Comparison of ENCODE assay signal across 12 mouse cellular contexts in genomic region chr19:17856741-17857140, GRCm38 (mm10). TPM values are rescaled to one million over a fixed set of nuclear protein-coding genes. Genes with fewer than 3 reads are reported as not detected.
DNase-seq lines count a peak whose midpoint lies in the region; ATAC-seq lines count a peak whose summit lies in the region.
"Had no signal": no experiment of that assay in that cellular context is flagged by ENCODE, and none has a peak within 500 bp of the region (broad histone marks: within the 10 kb centered on the region; RNA-seq: fewer than 3 reads in every experiment).

No protein-coding gene starts in this region.

- no peaks in the 10 kb centered on the region for H3K36me3 ChIP-seq in kidney, embryonic 14.5 days (ENCODE audit: control insufficient read depth, insufficient read depth, low read length)
- no peaks in the 10 kb centered on the region for H3K36me3 ChIP-seq in midbrain, embryonic 11.5 days (ENCODE audit: control insufficient read depth, insufficient read depth, low read length)
- no peaks in the 10 kb centered on the region for H3K36me3 ChIP-seq in midbrain, embryonic 13.5 days
- H3K36me3 ChIP-seq: hindbrain, embryonic 13.5 days had no signal

- H3K4me2 ChIP-seq in kidney, embryonic 14.5 days (replicated peaks; ENCODE audit: low read depth, low read length) = no peak overlapping the region
- H3K4me2 ChIP-seq in midbrain, embryonic 11.5 days = no peak overlapping the region
- no peak overlapping the region for H3K4me2 ChIP-seq in midbrain, embryonic 13.5 days (replicated peaks)
- H3K4me2 ChIP-seq: hindbrain, embryonic 13.5 days had no signal

- DNase-seq in embryo, embryonic 11 days = peak; percentile 42
- DNase-seq in embryo, embryonic 10 days (ENCODE audit: low spot score) = no peak
- peak; percentile 44 for DNase-seq in kidney, adult 9 months
- peak; percentile 86 for DNase-seq in midbrain, embryonic 11.5 days (ENCODE audit: low spot score, missing footprints)
- DNase-seq in lung, postnatal 14 days = peak; percentile 15
- no peak for DNase-seq in spleen, postnatal 36 days (ENCODE audit: low spot score in 2 of 2)
- DNase-seq: gastrocnemius, postnatal 25 days had no signal

- ATAC-seq in kidney, embryonic 14.5 days (ENCODE audit: low FRiP score, low TSS enrichment) = no peak
- no peak for ATAC-seq in midbrain, embryonic 11.5 days (ENCODE audit: low FRiP score)
- no peak for ATAC-seq in midbrain, embryonic 13.5 days
- ATAC-seq: activated CD4-positive, CD25-positive, alpha-beta regulatory T cell, adult 4 months had no signal

- WGBS in kidney, embryonic 14.5 days = 68% methylated on average over 3 of the region's 3 CpGs
- WGBS in midbrain, embryonic 11.5 days = 72% methylated on average over 3 of the region's 3 CpGs
- 76% methylated on average over 3 of the region's 3 CpGs for WGBS in midbrain, embryonic 13.5 days

- H3K27me3 ChIP-seq in kidney, embryonic 14.5 days (ENCODE audit: control insufficient read depth, insufficient read depth, low read length) = no peaks in the 10 kb centered on the region
- H3K27me3 ChIP-seq in midbrain, embryonic 11.5 days (ENCODE audit: control insufficient read depth, insufficient read depth, low read length) = no peaks in the 10 kb centered on the region
- H3K27me3 ChIP-seq in midbrain, embryonic 13.5 days = no peaks in the 10 kb centered on the region
- H3K27me3 ChIP-seq: hindbrain, embryonic 13.5 days had no signal

- 0 out of 2 replicates have a peak, but pooled peaks cover 5% of the 10 kb centered on the region for H3K4me1 ChIP-seq in kidney, embryonic 14.5 days (ENCODE audit: control insufficient read depth, insufficient read depth, low read length)
- no peaks in the 10 kb centered on the region for H3K4me1 ChIP-seq in midbrain, embryonic 11.5 days (ENCODE audit: control insufficient read depth, insufficient read depth, low read length)
- H3K4me1 ChIP-seq in midbrain, embryonic 13.5 days (replicated peaks) = no peaks in the 10 kb centered on the region
- H3K4me1 ChIP-seq: hindbrain, embryonic 13.5 days had no signal

- no peak overlapping the region for H3K9ac ChIP-seq in kidney, embryonic 14.5 days (ENCODE audit: low read depth, low read length)
- H3K9ac ChIP-seq in midbrain, embryonic 11.5 days (ENCODE audit: low read length) = no peak overlapping the region
- no peak overlapping the region for H3K9ac ChIP-seq in midbrain, embryonic 13.5 days (replicated peaks)
- H3K9ac ChIP-seq: hindbrain, embryonic 13.5 days had no signal

- no peaks in the 10 kb centered on the region for H3K9me3 ChIP-seq in kidney, embryonic 14.5 days (ENCODE audit: control insufficient read depth, low read length)
- H3K9me3 ChIP-seq in midbrain, embryonic 11.5 days (ENCODE audit: control insufficient read depth, low read length) = no peaks in the 10 kb centered on the region
- H3K9me3 ChIP-seq in midbrain, embryonic 13.5 days = no peaks in the 10 kb centered on the region
- H3K9me3 ChIP-seq: hindbrain, embryonic 13.5 days had no signal

- H3K4me3 ChIP-seq in kidney, embryonic 14.5 days (ENCODE audit: low read length) = no peak overlapping the region
- H3K4me3 ChIP-seq in midbrain, embryonic 11.5 days (ENCODE audit: low read depth, low read length) = no peak overlapping the region
- H3K4me3 ChIP-seq in midbrain, embryonic 13.5 days (replicated peaks) = no peak overlapping the region
- H3K4me3 ChIP-seq: hindbrain, embryonic 13.5 days had no signal

- H3K27ac ChIP-seq in kidney, embryonic 14.5 days (ENCODE audit: low read depth, low read length) = no peak overlapping the region
- H3K27ac ChIP-seq in midbrain, embryonic 11.5 days (ENCODE audit: low read depth, low read length) = no peak overlapping the region
- no peak overlapping the region for H3K27ac ChIP-seq in midbrain, embryonic 13.5 days
- H3K27ac ChIP-seq: hindbrain, embryonic 13.5 days; macrophage had no signal

RNA-seq across cellular contexts. Expression of gene Pcsk5, which starts 19.3 kb away (rescaled TPM):
- 19.4 and 26.8 TPM in 2 replicates for polyA plus RNA-seq in kidney, embryonic 14.5 days (2014; fragmentation: Nextera tagmentation; extraction: Ambion mirVana)
- polyA plus RNA-seq in midbrain, embryonic 11.5 days (2014; fragmentation: Nextera tagmentation; extraction: Ambion mirVana) = 6.5 and 6.9 TPM in 2 replicates
- 6.1 and 7.1 TPM in 2 replicates for polyA plus RNA-seq in midbrain, embryonic 13.5 days (2015; fragmentation: Nextera tagmentation; extraction: Ambion mirVana)
- polyA plus RNA-seq: activated CD4-positive, CD25-positive, alpha-beta regulatory T cell, adult 4 months; macrophage had no signal

Comparison
In these comparisons a context has a peak if more than half of its experiments do, and no peak if none do; other contexts are left out.
1. DNase-seq: peak in embryo, embryonic 11 days (single experiment), kidney, adult 9 months (single experiment), midbrain, embryonic 11.5 days (single experiment) and lung, postnatal 14 days (single experiment); none in embryo, embryonic 10 days (single experiment) and spleen, postnatal 36 days (0 of 2).